In the genomic region with DNA sequence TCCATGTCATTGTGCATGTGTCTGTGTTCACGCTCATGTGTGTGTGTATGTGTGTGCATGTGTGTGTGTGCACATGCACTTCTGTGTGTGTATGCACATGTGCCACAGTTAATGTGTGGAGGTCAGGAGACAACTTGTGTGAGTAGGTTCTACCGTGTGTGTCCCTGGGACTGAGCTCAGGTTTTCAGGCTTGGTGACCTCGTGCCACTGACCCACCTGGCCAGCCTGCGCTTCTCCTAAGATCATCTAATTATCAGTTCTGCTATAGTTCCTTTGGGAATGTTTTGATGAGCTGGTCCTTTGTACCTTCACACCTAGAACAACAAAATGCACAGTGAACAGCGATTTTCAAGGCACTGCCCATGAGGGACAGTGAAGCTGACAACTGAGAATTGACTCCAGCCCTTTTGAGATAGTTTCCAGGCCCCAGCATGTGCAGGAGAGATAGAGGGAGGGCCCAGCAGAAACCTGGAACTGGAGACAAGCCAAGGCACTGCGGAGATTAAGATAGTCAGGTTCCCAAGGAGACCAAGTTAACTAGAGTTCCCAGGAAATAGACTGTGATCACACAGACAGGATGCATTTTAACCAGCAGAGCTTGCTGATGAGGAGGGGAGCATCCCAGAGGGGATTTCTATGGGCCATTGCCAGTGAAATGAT, we compare ENCODE assay signal across 23 mouse cellular contexts. TPM values are rescaled to one million over a fixed set of nuclear protein-coding genes. Genes with fewer than 3 reads are reported as not detected.
DNase-seq lines count a peak whose midpoint lies in the region; ATAC-seq lines count a peak whose summit lies in the region.
"Had no signal": no experiment of that assay in that cellular context is flagged by ENCODE, and none has a peak within 500 bp of the region (broad histone marks: within the 10 kb centered on the region; RNA-seq: fewer than 3 reads in every experiment).

No protein-coding gene starts in this region.

- peaks cover 17% of the 10 kb centered on the region for H3K4me1 ChIP-seq in liver, embryonic 13.5 days (replicated peaks)
- H3K4me1 ChIP-seq: embryonic facial prominence, embryonic 12.5 days; hindbrain, embryonic 13.5 days; limb, embryonic 10.5 days; neural tube, embryonic 12.5 days had no signal

- peaks cover 6% of the 10 kb centered on the region for H3K9me3 ChIP-seq in liver, embryonic 13.5 days (replicated peaks)

- WGBS in liver, embryonic 13.5 days (ENCODE audit: insufficient replicate concordance), result 72% methylated on average over 6 of the region's 6 CpGs

- H3K9ac ChIP-seq in liver, embryonic 13.5 days, result no peak overlapping the region
- H3K9ac ChIP-seq: embryonic facial prominence, embryonic 12.5 days; hindbrain, embryonic 13.5 days; neural tube, embryonic 12.5 days had no signal

- no peak overlapping the region for H3K27ac ChIP-seq in liver, embryonic 13.5 days
- H3K27ac ChIP-seq: embryonic facial prominence, embryonic 12.5 days; heart, embryonic 10.5 days; hindbrain, embryonic 13.5 days; limb, embryonic 10.5 days; neural tube, embryonic 12.5 days had no signal

- H3K36me3 ChIP-seq in liver, embryonic 13.5 days, result no peaks in the 10 kb centered on the region
- H3K36me3 ChIP-seq: embryonic facial prominence, embryonic 12.5 days; G1E; heart, embryonic 10.5 days; hindbrain, embryonic 13.5 days; limb, embryonic 10.5 days; neural tube, embryonic 12.5 days had no signal

- intact Hi-C loops in left cerebral cortex, postnatal 25 days (cut with DNase I), result no loop called here
- intact Hi-C loops in heart, postnatal 36 days (cut with DNase I), result no loop called here

- peak; percentile 84 for DNase-seq in MEL-GATA-1-ER (ENCODE audit: extremely low read depth, low read depth)
- peak; percentile 55 for DNase-seq in c-Kit-positive CD71-positive TER-119-negative erythroid progenitor cells, embryonic 14.5 days (ENCODE audit: low read depth)
- DNase-seq in liver, embryonic 13.5 days, result no peak
- no peak for DNase-seq in adrenal gland, postnatal 25 days
- DNase-seq in left cerebral cortex, postnatal 25 days (ENCODE audit: low spot score in 2 of 2), result no peak
- DNase-seq in heart, postnatal 36 days, result no peak
- DNase-seq: adrenal gland, adult 2 months; cerebellum, adult 18-20 months; cerebellum, postnatal 36 days; gastrocnemius, postnatal 25 days; heart, postnatal 10 days; kidney, adult 9 months; kidney, postnatal 36 days; lung, adult 2 months; right cerebral cortex, postnatal 25 days; thymus, postnatal 25 days had no signal

- ATAC-seq in liver, embryonic 13.5 days (ENCODE audit: low read depth), result peak; percentile 92
- ATAC-seq in megakaryocyte-erythroid progenitor cell, adult 5-6 weeks (replicated peaks; ENCODE audit: low FRiP score, low TSS enrichment, poor library complexity, severe bottlenecking), result peak; percentile 95

- H3K4me3 ChIP-seq in liver, embryonic 13.5 days (replicated peaks), result no peak overlapping the region
- H3K4me3 ChIP-seq: embryonic facial prominence, embryonic 12.5 days; heart, embryonic 10.5 days; hindbrain, embryonic 13.5 days; limb, embryonic 10.5 days; neural tube, embryonic 12.5 days had no signal

- no peaks in the 10 kb centered on the region for H3K27me3 ChIP-seq in liver, embryonic 13.5 days
- H3K27me3 ChIP-seq: embryonic facial prominence, embryonic 12.5 days; hindbrain, embryonic 13.5 days; neural tube, embryonic 12.5 days had no signal

- no peak overlapping the region for H3K4me2 ChIP-seq in liver, embryonic 13.5 days
- H3K4me2 ChIP-seq: embryonic facial prominence, embryonic 12.5 days; hindbrain, embryonic 13.5 days; neural tube, embryonic 12.5 days had no signal

RNA-seq across cellular contexts. Expression of a gene that starts 12.3 kb away (rescaled TPM):
- 11.0 and 11.8 TPM in 2 replicates for polyA plus RNA-seq in liver, embryonic 13.5 days (2015; fragmentation: Nextera tagmentation; extraction: Ambion mirVana)
- total RNA-seq in megakaryocyte-erythroid progenitor cell, adult 5-6 weeks (2014; fragmentation: Nextera tagmentation), result 43.4 and 60.5 TPM in 2 replicates
- 38.4 and 38.6 TPM in 2 replicates for total RNA-seq in megakaryocyte-erythroid progenitor cell, adult 5-6 weeks (2017)
- 29.0 and 31.5 TPM in 2 replicates for total RNA-seq in adrenal gland, postnatal 25 days (2021)
- 10 to 100 TPM; 34.1 to 34.4 TPM for total RNA-seq in left cerebral cortex, postnatal 25 days (2021)
- 10 to 100 TPM; 15.6 to 17.4 TPM for total RNA-seq in heart, postnatal 36 days (2021)

RNA-seq across cellular contexts. Expression of a gene that starts 44.4 kb away (rescaled TPM):
- 97.5 and 121 TPM in 2 replicates for polyA plus RNA-seq in liver, embryonic 13.5 days (2015; fragmentation: Nextera tagmentation; extraction: Ambion mirVana)
- 75.8 and 85.8 TPM in 2 replicates for total RNA-seq in megakaryocyte-erythroid progenitor cell, adult 5-6 weeks (2014; fragmentation: Nextera tagmentation)
- 190 and 260 TPM in 2 replicates for total RNA-seq in megakaryocyte-erythroid progenitor cell, adult 5-6 weeks (2017)
- total RNA-seq in adrenal gland, postnatal 25 days (2021), result 156 and 163 TPM in 2 replicates
- 100 to 1,000 TPM; 235 to 239 TPM for total RNA-seq in left cerebral cortex, postnatal 25 days (2021)
- 100 to 1,000 TPM; 145 TPM for total RNA-seq in heart, postnatal 36 days (2021)

Comparison
In these comparisons a context has a peak if more than half of its experiments do, and no peak if none do; other contexts are left out.
1. DNase-seq: peak in MEL-GATA-1-ER (single experiment) and c-Kit-positive CD71-positive TER-119-negative erythroid progenitor cells, embryonic 14.5 days (single experiment); none in liver, embryonic 13.5 days (single experiment), adrenal gland, postnatal 25 days (single experiment), left cerebral cortex, postnatal 25 days (0 of 2) and heart, postnatal 36 days (0 of 2).